Mouse (Mus musculus) embryonic facial prominence, embryonic 15.5 days (tissue): Measurements from ENCODE around the gene Tcp11. TPM values are rescaled to one million over a fixed set of nuclear protein-coding genes. Genes with fewer than 3 reads are reported as not detected.

Source experiments
- ATAC-seq: fragments of 200-750 bp; cut with Nextera tagmentation; 2 replicates; pipeline ENCODE4 v1.8.0; 2017; ENCODE audit warnings: low read depth, moderate TSS enrichment; ENCODE audit not compliant: insufficient number of reproducible peaks, low FRiP score, low TSS enrichment
- H3K27ac ChIP-seq: fragments of 300-500 bp; sonication (generic); replicated peaks from 2 replicates; pipeline ENCODE4 v1.5.1; 2015; ENCODE audit warnings: mild to moderate bottlenecking, inconsistent platforms
- H3K27me3 ChIP-seq: fragments of 300-500 bp; sonication (generic); 2 replicates; pipeline ENCODE4 v1.6.1; 2015; ENCODE audit warnings: inconsistent platforms
- H3K36me3 ChIP-seq: fragments of 300-500 bp; sonication (generic); 2 replicates; pipeline ENCODE4 v1.6.1; 2015; ENCODE audit warnings: mild to moderate bottlenecking, inconsistent platforms
- H3K4me1 ChIP-seq: fragments of 300-500 bp; sonication (generic); 2 replicates; pipeline ENCODE4 v1.6.1; 2015; ENCODE audit warnings: inconsistent platforms
- H3K4me2 ChIP-seq: fragments of 300-500 bp; sonication (generic); replicated peaks from 2 replicates; pipeline ENCODE4 v1.6.1; 2015; ENCODE audit warnings: mild to moderate bottlenecking, inconsistent platforms
- H3K4me3 ChIP-seq: fragments of 300-500 bp; sonication (generic); replicated peaks from 2 replicates; pipeline ENCODE4 v1.5.1; 2015; ENCODE audit warnings: mild to moderate bottlenecking, inconsistent platforms
- H3K9ac ChIP-seq: fragments of 300-500 bp; sonication (generic); 2 replicates; pipeline ENCODE4 v1.6.1; 2015; ENCODE audit warnings: inconsistent platforms
- H3K9me3 ChIP-seq: fragments of 300-500 bp; sonication (generic); replicated peaks from 2 replicates; pipeline ENCODE4 v1.6.1; 2016; ENCODE audit warnings: inconsistent platforms
- WGBS: fragments of 180-500 bp; shearing (Covaris S2); methylation state at CpG from one replicate; pipeline ENCODE4 v1.1.7; 2015; 5-methylcytosine and 5-hydroxymethylcytosine counted together
- polyA plus RNA-seq: library from polyadenylated mRNA; unstranded; fragments of >200 nt; fragmentation: Nextera tagmentation; extraction: Ambion mirVana; gene quantifications from 2 replicates; pipeline ENCODE4 v1.2.1, GENCODE M21; 2015

Tcp11 gene
- polyA plus RNA-seq, 1 experiment from 2014 or later: 9.0 TPM

- H3K9me3 ChIP-seq: no peaks in the 10 kb centered on the region
- no peak overlapping the region for H3K9ac ChIP-seq
- H3K4me3 ChIP-seq: no peak overlapping the region
- H3K4me2 ChIP-seq: no peak overlapping the region
- H3K36me3 ChIP-seq: no peaks in the 10 kb centered on the region
- H3K27me3 ChIP-seq: no peaks in the 10 kb centered on the region
- 52% methylated on average over 5 of the region's 5 CpGs for WGBS
- H3K27ac ChIP-seq: peak overlapping the region; percentile 77
- H3K4me1 ChIP-seq: peaks cover 68% of the 10 kb centered on the region
- ATAC-seq: no peak
These were observed 54.9 kb downstream of the Tcp11 start for GRCm38 (mm10) chr17:28025541-28025961.

GRCm38 (mm10) chr17:28022854-28023655 is 57.4 kb downstream of the Tcp11 start:
- Histone ChIP-seq H3K9me3 (no peaks in the 10 kb centered on the region), H3K4me2 (no peak overlapping the region), H3K36me3 (no peaks in the 10 kb centered on the region), H3K27me3 (no peaks in the 10 kb centered on the region), H3K4me3 (no peak overlapping the region), H3K4me1 (peaks cover 67% of the 10 kb centered on the region), H3K27ac (no peak overlapping the region; the same call in 1 of the 2 replicates), H3K9ac (no peak overlapping the region)
- WGBS: 78% methylated on average over 22 of the region's 22 CpGs
- no peak for ATAC-seq

GRCm38 (mm10) chr17:28021911-28022310 is 58.5 kb downstream of the Tcp11 start:
- no peak overlapping the region for H3K4me3 ChIP-seq
- ATAC-seq: no peak
- WGBS: 56% methylated on average over 10 of the region's 10 CpGs
- no peaks in the 10 kb centered on the region for H3K9me3 ChIP-seq
- no peaks in the 10 kb centered on the region for H3K36me3 ChIP-seq
- H3K9ac ChIP-seq: no peak overlapping the region
- no peaks in the 10 kb centered on the region for H3K27me3 ChIP-seq
- no peak overlapping the region for H3K27ac ChIP-seq
- H3K4me1 ChIP-seq: peaks cover 67% of the 10 kb centered on the region
- H3K4me2 ChIP-seq: no peak overlapping the region

GRCm38 (mm10) chr17:28019785-28020696 is 60.4 kb downstream of the Tcp11 start:
- Histone ChIP-seq H3K4me3 (no peak overlapping the region), H3K9ac (no peak overlapping the region), H3K27ac (peak overlapping the region; percentile 45; the same call in 1 of the 2 replicates), H3K4me2 (no peak overlapping the region), H3K27me3 (no peaks in the 10 kb centered on the region), H3K36me3 (no peaks in the 10 kb centered on the region), H3K4me1 (peaks cover 61% of the 10 kb centered on the region), H3K9me3 (no peaks in the 10 kb centered on the region)
- ATAC-seq: no peak
- 64% methylated on average over 21 of the region's 21 CpGs for WGBS

- peaks cover 61% of the 10 kb centered on the region for H3K4me1 ChIP-seq
- no peak overlapping the region for H3K9ac ChIP-seq
- ATAC-seq: no peak
- H3K4me2 ChIP-seq: no peak overlapping the region
- H3K27me3 ChIP-seq: no peaks in the 10 kb centered on the region
- no peaks in the 10 kb centered on the region for H3K9me3 ChIP-seq
- no peak overlapping the region for H3K4me3 ChIP-seq
- no peaks in the 10 kb centered on the region for H3K36me3 ChIP-seq
- H3K27ac ChIP-seq: no peak overlapping the region
- WGBS: 60% methylated on average over 11 of the region's 11 CpGs
These were observed 61.7 kb downstream of the Tcp11 start for GRCm38 (mm10) chr17:28018776-28019175.

GRCm38 (mm10) chr17:28018344-28018743 is 62.1 kb downstream of the Tcp11 start:
- no peak overlapping the region for H3K27ac ChIP-seq
- H3K9me3 ChIP-seq: no peaks in the 10 kb centered on the region
- no peak overlapping the region for H3K4me3 ChIP-seq
- H3K36me3 ChIP-seq: no peaks in the 10 kb centered on the region
- WGBS: 69% methylated on average over 6 of the region's 6 CpGs
- no peaks in the 10 kb centered on the region for H3K27me3 ChIP-seq
- ATAC-seq: no peak
- H3K9ac ChIP-seq: no peak overlapping the region
- no peak overlapping the region for H3K4me2 ChIP-seq
- peaks cover 61% of the 10 kb centered on the region for H3K4me1 ChIP-seq

Other genes with a start within 250 kb of the Tcp11 start
- 271 and 285 TPM in 2 replicates for gene Snrpc, start 242.5 kb downstream of the Tcp11 start, polyA plus RNA-seq
- 5.1 and 6.2 TPM in 2 replicates for gene Uhrf1bp1, start 224.2 kb downstream of the Tcp11 start, polyA plus RNA-seq
- 15.3 and 16.6 TPM in 2 replicates for gene Anks1, start 171.3 kb downstream of the Tcp11 start, polyA plus RNA-seq
- 65.5 and 65.9 TPM in 2 replicates for gene Taf11, start 170.8 kb downstream of the Tcp11 start, polyA plus RNA-seq
- 6.6 and 6.9 TPM in 2 replicates for gene Scube3, start 61.5 kb upstream of the Tcp11 start, polyA plus RNA-seq
- gene Zfp523, start 96.5 kb upstream of the Tcp11 start, polyA plus RNA-seq: 43.0 and 44.7 TPM in 2 replicates
- gene Def6, start 127.1 kb upstream of the Tcp11 start, polyA plus RNA-seq: 18.4 and 19.8 TPM in 2 replicates
- gene Ppard, start 152.1 kb upstream of the Tcp11 start, polyA plus RNA-seq: 3.2 and 4.0 TPM in 2 replicates
- gene Fance, start 232.9 kb upstream of the Tcp11 start, polyA plus RNA-seq: 37.6 and 38.5 TPM in 2 replicates
- gene Rpl10a, start 247.8 kb upstream of the Tcp11 start, polyA plus RNA-seq: 620 and 681 TPM in 2 replicates